Mouse (Mus musculus): ENCODE data around the gene Nkx2-3. TPM values are rescaled to one million over a fixed set of nuclear protein-coding genes. Genes with fewer than 3 reads are reported as not detected.

Nkx2-3 gene
- polyA plus RNA-seq, 1 experiment from 2014 or later: 4.1 TPM

DNA sequence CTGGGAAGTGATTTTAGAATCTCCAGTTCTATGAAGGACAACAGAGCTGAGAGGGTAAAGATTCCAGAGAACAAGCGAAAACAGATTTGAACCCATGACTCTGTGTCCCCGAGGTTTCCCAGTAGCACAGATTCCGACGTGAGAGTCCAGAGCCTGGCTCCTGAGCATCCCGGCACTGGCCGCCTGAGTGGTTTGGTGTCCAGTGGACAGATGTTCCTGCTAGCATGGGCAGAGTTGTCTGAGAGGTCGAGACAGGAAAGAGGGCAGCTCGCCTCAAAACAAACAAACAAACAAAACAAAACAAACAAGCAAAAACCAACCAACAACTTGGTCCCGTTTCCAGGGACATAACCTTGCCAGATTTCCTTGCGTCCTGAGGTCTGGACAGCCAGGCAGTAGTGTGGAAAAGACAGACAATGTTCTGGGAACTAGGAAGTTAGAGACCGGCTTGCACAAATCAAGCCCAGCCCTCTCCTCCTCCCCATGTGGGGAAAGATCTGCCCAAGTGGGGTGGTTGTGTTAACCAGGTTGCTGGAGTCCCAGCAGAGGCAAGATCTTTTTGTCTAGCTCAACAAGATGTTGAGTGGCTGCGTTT is 10.0 kb upstream of the Nkx2-3 start:
- WGBS: 2% methylated on average over 12 of the region's 12 CpGs

DNA sequence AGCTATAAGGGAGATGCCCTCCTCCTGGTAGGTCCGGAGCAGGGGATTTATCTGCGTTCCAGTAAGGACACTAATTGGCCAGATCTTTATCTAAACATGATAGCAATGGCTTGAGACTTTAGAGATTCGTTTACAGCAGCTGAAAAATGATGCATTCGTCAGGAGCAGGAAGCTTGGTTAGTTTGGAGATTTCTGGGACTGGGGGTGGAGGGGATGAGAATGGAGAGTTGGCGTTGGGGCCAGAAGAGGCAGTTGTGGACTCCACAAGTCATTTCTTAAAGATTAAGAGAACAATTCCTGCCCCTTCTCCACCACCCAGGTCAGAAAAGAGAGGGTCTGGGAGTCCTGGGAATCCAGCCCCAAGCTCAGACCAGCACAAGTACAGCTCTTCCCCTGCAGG is 8.6 kb upstream of the Nkx2-3 start:
- Histone ChIP-seq H3K36me3 (ENCODE audit: control insufficient read depth, insufficient read depth, low read length) (no peaks in the 10 kb centered on the region), H3K27me3 (replicated peaks; ENCODE audit: control insufficient read depth, insufficient read depth, low read length) (peaks cover 90% of the 10 kb centered on the region), H3K9ac (ENCODE audit: low read length) (no peak overlapping the region), H3K4me1 (ENCODE audit: control insufficient read depth, insufficient read depth, low read length) (no peaks in the 10 kb centered on the region), H3K4me3 (ENCODE audit: low read depth, low read length) (no peak overlapping the region), H3K9me3 (replicated peaks; ENCODE audit: control insufficient read depth, low read length) (no peaks in the 10 kb centered on the region), H3K4me2 (ENCODE audit: low read length) (no peak overlapping the region), H3K27ac (ENCODE audit: low read depth, low read length) (no peak overlapping the region)
- DNase-seq (ENCODE audit: low spot score) (no peak), ATAC-seq (no peak)
- 3% methylated on average over 5 of the region's 5 CpGs for WGBS

More for the DNA sequence above, 10.0 kb upstream of the Nkx2-3 start:
- no peaks in the 10 kb centered on the region for H3K36me3 ChIP-seq (ENCODE audit: control insufficient read depth, insufficient read depth, low read length)
- no peak overlapping the region for H3K9ac ChIP-seq (ENCODE audit: low read length)
- H3K27me3 ChIP-seq (replicated peaks; ENCODE audit: control insufficient read depth, insufficient read depth, low read length): peaks cover 97% of the 10 kb centered on the region
- ATAC-seq (no peak), DNase-seq (ENCODE audit: low spot score) (no peak)
- H3K9me3 ChIP-seq (replicated peaks; ENCODE audit: control insufficient read depth, low read length): no peaks in the 10 kb centered on the region
- H3K4me1 ChIP-seq (ENCODE audit: control insufficient read depth, insufficient read depth, low read length): no peaks in the 10 kb centered on the region
- no peak overlapping the region for H3K27ac ChIP-seq (ENCODE audit: low read depth, low read length)
- H3K4me2 ChIP-seq (ENCODE audit: low read length): no peak overlapping the region
- no peak overlapping the region for H3K4me3 ChIP-seq (ENCODE audit: low read depth, low read length)

- DNase-seq (ENCODE audit: low spot score) (no peak), ATAC-seq (no peak)
- Histone ChIP-seq H3K9ac (ENCODE audit: low read length) (no peak overlapping the region), H3K4me2 (ENCODE audit: low read length) (no peak overlapping the region), H3K27me3 (replicated peaks; ENCODE audit: control insufficient read depth, insufficient read depth, low read length) (peaks cover 86% of the 10 kb centered on the region), H3K36me3 (ENCODE audit: control insufficient read depth, insufficient read depth, low read length) (no peaks in the 10 kb centered on the region), H3K4me1 (ENCODE audit: control insufficient read depth, insufficient read depth, low read length) (no peaks in the 10 kb centered on the region), H3K9me3 (replicated peaks; ENCODE audit: control insufficient read depth, low read length) (no peaks in the 10 kb centered on the region), H3K27ac (ENCODE audit: low read depth, low read length) (no peak overlapping the region), H3K4me3 (ENCODE audit: low read depth, low read length) (no peak overlapping the region)
- WGBS: 9% methylated on average over 7 of the region's 7 CpGs
Observed at GRCm38 (mm10) chr19:43604492-43605120, 7.5 kb upstream of the Nkx2-3 start.

GRCm38 (mm10) chr19:43605666-43606551 is 6.2 kb upstream of the Nkx2-3 start:
- WGBS: 2% methylated on average over 17 of the region's 17 CpGs

GRCm38 (mm10) chr19:43606552-43607530 is 5.3 kb upstream of the Nkx2-3 start:
- DNase-seq (ENCODE audit: low spot score): no peak
- WGBS: under 1% methylated on average over 40 of the region's 40 CpGs
- ATAC-seq: no peak
- Histone ChIP-seq H3K4me3 (ENCODE audit: low read depth, low read length) (no peak overlapping the region), H3K4me2 (ENCODE audit: low read length) (no peak overlapping the region), H3K27me3 (replicated peaks; ENCODE audit: control insufficient read depth, insufficient read depth, low read length) (peaks cover 84% of the 10 kb centered on the region), H3K4me1 (ENCODE audit: control insufficient read depth, insufficient read depth, low read length) (no peaks in the 10 kb centered on the region), H3K27ac (ENCODE audit: low read depth, low read length) (no peak overlapping the region), H3K9me3 (replicated peaks; ENCODE audit: control insufficient read depth, low read length) (no peaks in the 10 kb centered on the region), H3K36me3 (ENCODE audit: control insufficient read depth, insufficient read depth, low read length) (no peaks in the 10 kb centered on the region), H3K9ac (ENCODE audit: low read length) (no peak overlapping the region)

More at GRCm38 (mm10) chr19:43605666-43606551, 6.2 kb upstream of the Nkx2-3 start:
- Histone ChIP-seq H3K9me3 (replicated peaks; ENCODE audit: control insufficient read depth, low read length) (no peaks in the 10 kb centered on the region), H3K4me1 (ENCODE audit: control insufficient read depth, insufficient read depth, low read length) (no peaks in the 10 kb centered on the region), H3K36me3 (ENCODE audit: control insufficient read depth, insufficient read depth, low read length) (no peaks in the 10 kb centered on the region), H3K4me2 (ENCODE audit: low read length) (no peak overlapping the region), H3K27ac (ENCODE audit: low read depth, low read length) (no peak overlapping the region), H3K27me3 (replicated peaks; ENCODE audit: control insufficient read depth, insufficient read depth, low read length) (peaks cover 84% of the 10 kb centered on the region), H3K4me3 (ENCODE audit: low read depth, low read length) (no peak overlapping the region), H3K9ac (ENCODE audit: low read length) (no peak overlapping the region)
- DNase-seq (ENCODE audit: low spot score): no peak
- no peak for ATAC-seq

GRCm38 (mm10) chr19:43607842-43608680 is 4.1 kb upstream of the Nkx2-3 start:
- Histone ChIP-seq H3K4me1 (ENCODE audit: control insufficient read depth, insufficient read depth, low read length) (peaks cover 3% of the 10 kb centered on the region; the same call in 1 of the 2 replicates), H3K27ac (ENCODE audit: low read depth, low read length) (no peak overlapping the region), H3K4me2 (ENCODE audit: low read length) (no peak overlapping the region), H3K27me3 (replicated peaks; ENCODE audit: control insufficient read depth, insufficient read depth, low read length) (peaks cover 84% of the 10 kb centered on the region), H3K9me3 (replicated peaks; ENCODE audit: control insufficient read depth, low read length) (no peaks in the 10 kb centered on the region), H3K9ac (ENCODE audit: low read length) (no peak overlapping the region), H3K4me3 (ENCODE audit: low read depth, low read length) (no peak overlapping the region), H3K36me3 (ENCODE audit: control insufficient read depth, insufficient read depth, low read length) (no peaks in the 10 kb centered on the region)
- ATAC-seq (no peak), DNase-seq (ENCODE audit: low spot score) (no peak)
- 3% methylated on average over 11 of the region's 11 CpGs for WGBS

- 8% methylated on average over 8 of the region's 8 CpGs for WGBS
- Histone ChIP-seq H3K9me3 (replicated peaks; ENCODE audit: control insufficient read depth, low read length) (no peaks in the 10 kb centered on the region), H3K27ac (ENCODE audit: low read depth, low read length) (no peak overlapping the region), H3K36me3 (ENCODE audit: control insufficient read depth, insufficient read depth, low read length) (no peaks in the 10 kb centered on the region), H3K4me1 (ENCODE audit: control insufficient read depth, insufficient read depth, low read length) (peaks cover 3% of the 10 kb centered on the region; the same call in 1 of the 2 replicates), H3K4me2 (ENCODE audit: low read length) (no peak overlapping the region), H3K9ac (ENCODE audit: low read length) (no peak overlapping the region), H3K27me3 (replicated peaks; ENCODE audit: control insufficient read depth, insufficient read depth, low read length) (peaks cover 82% of the 10 kb centered on the region), H3K4me3 (ENCODE audit: low read depth, low read length) (no peak overlapping the region)
- ATAC-seq (no peak), DNase-seq (ENCODE audit: low spot score) (no peak)
Observed at GRCm38 (mm10) chr19:43608711-43609457, 3.2 kb upstream of the Nkx2-3 start.
